Mouse (Mus musculus) leukemia stem cell, adult 10-12 weeks (primary cell): ENCODE data around the gene Luzp4. TPM values are rescaled to one million over a fixed set of nuclear protein-coding genes. Genes with fewer than 3 reads are reported as not detected.

Source experiments
- polyA plus RNA-seq: library from polyadenylated mRNA; stranded (reverse); fragments of >175 nt; gene quantifications from 2 replicates; pipeline ENCODE4 v1.2.3, GENCODE M21; 2012; ENCODE audit warnings: low replicate concordance

Luzp4 gene
- not detected in 2 replicates for polyA plus RNA-seq

GRCm38 (mm10) chrX:148857340-148857739 is at the start of gene Luzp4:
Gene Luzp4 (plus strand): TSS chrX:148857640.

Other genes starting within 250 kb of the Luzp4 start
- gene Gm8334, start 242.5 kb upstream of the Luzp4 start, polyA plus RNA-seq = not detected in 2 replicates
- not detected in 2 replicates for gene Gm15127, start 194.0 kb upstream of the Luzp4 start, polyA plus RNA-seq
- not detected in 2 replicates for gene Ott, start 216.6 kb downstream of the Luzp4 start, polyA plus RNA-seq